Mouse (Mus musculus) spleen, adult 2 months (tissue): Measurements from ENCODE around the gene Hoxd4.

Experiments
- CTCF ChIP-seq: fragments of 200-500 bp; IDR thresholded peaks from 2 replicates; pipeline ENCODE4 v1.5.1; 2011; ENCODE audit warnings: mild to moderate bottlenecking, inconsistent platforms; ENCODE audit not compliant: insufficient read depth, insufficient read length, insufficient replicate concordance; ENCODE audit errors: extremely low read depth
- POLR2A ChIP-seq: fragments of 200-500 bp; IDR thresholded peaks from 2 replicates; pipeline ENCODE4 v1.6.1; 2011; ENCODE audit warnings: low read depth, low read length, inconsistent platforms

GRCm38 (mm10) chr2:74703317-74703716 lies 8.4 kb upstream of the Hoxd4 start:
- no peak for TF ChIP-seq POLR2A
- no peak for TF ChIP-seq CTCF
